Mouse (Mus musculus) hindbrain, postnatal 0 days (tissue): ENCODE measurements around the gene Gtpbp1. TPM values are rescaled to one million over a fixed set of nuclear protein-coding genes. Genes with fewer than 3 reads are reported as not detected.

Experiments used
- ATAC-seq: fragments of 200-750 bp; cut with Nextera tagmentation; 2 replicates; pipeline ENCODE4 v1.8.0; 2017; ENCODE audit warnings: mild to moderate bottlenecking, moderate TSS enrichment, moderate library complexity
- DNase-seq: peaks from one replicate; pipeline ENCODE4 v3.0.0-alpha.2; 2015; ENCODE audit warnings: low spot score
- H3K27ac ChIP-seq: fragments of 300-500 bp; sonication (generic); 2 replicates; pipeline ENCODE4 v1.5.1; 2014; ENCODE audit warnings: mild to moderate bottlenecking
- H3K27me3 ChIP-seq: fragments of 300-500 bp; sonication (generic); 2 replicates; pipeline ENCODE4 v1.6.1; 2014; ENCODE audit warnings: low read length, mixed read lengths; ENCODE audit not compliant: insufficient read depth
- H3K36me3 ChIP-seq: fragments of 300-500 bp; sonication (generic); 2 replicates; pipeline ENCODE4 v1.6.1; 2014; ENCODE audit warnings: low read length, mixed read lengths; ENCODE audit not compliant: insufficient read depth
- H3K4me1 ChIP-seq: fragments of 300-500 bp; sonication (generic); 2 replicates; pipeline ENCODE4 v1.6.1; 2014; ENCODE audit warnings: antibody characterized with exemption, low read length, mixed read lengths; ENCODE audit not compliant: insufficient read depth
- H3K4me2 ChIP-seq: fragments of 300-500 bp; sonication (generic); 2 replicates; pipeline ENCODE4 v1.6.1; 2014; ENCODE audit warnings: low read depth, mild to moderate bottlenecking, low read length, moderate library complexity, mixed read lengths
- H3K4me3 ChIP-seq: fragments of 300-500 bp; sonication (generic); 2 replicates; pipeline ENCODE4 v1.5.1; 2014; ENCODE audit warnings: low read length
- H3K9ac ChIP-seq: fragments of 300-500 bp; sonication (generic); replicated peaks from 2 replicates; pipeline ENCODE4 v1.6.1; 2014; ENCODE audit warnings: mild to moderate bottlenecking, low read length, moderate library complexity, mixed read lengths
- H3K9me3 ChIP-seq: fragments of 300-500 bp; sonication (generic); 2 replicates; pipeline ENCODE4 v1.6.1; 2016; ENCODE audit warnings: low read length, mixed read lengths
- CTCF ChIP-seq: IDR thresholded peaks from 2 replicates; pipeline ENCODE4 v1.5.1; 2016; ENCODE audit warnings: antibody characterized with exemption, control low read depth, low read depth
- WGBS: fragments of 180-500 bp; shearing (Covaris S2); extraction: QIAGEN DNeasy Blood & Tissue Kit; methylation state at CpG from one replicate; pipeline ENCODE4 v1.1.7; 2014; 5-methylcytosine and 5-hydroxymethylcytosine counted together
- polyA plus RNA-seq: library from polyadenylated mRNA; unstranded; fragments of >200 nt; fragmentation: Nextera tagmentation; extraction: Ambion mirVana; gene quantifications from 2 replicates; pipeline ENCODE4 v1.2.1, GENCODE M21; 2015
- total RNA-seq: library from RNA; depleted of rRNA; stranded (reverse); fragments of >200 nt; gene quantifications from 2 replicates; pipeline ENCODE4 v1.2.3, GENCODE M21; 2014

Gene Gtpbp1
- total and polyA plus RNA-seq, 2 experiments from 2014 or later, result 38.3 to 88.2 TPM

DNA sequence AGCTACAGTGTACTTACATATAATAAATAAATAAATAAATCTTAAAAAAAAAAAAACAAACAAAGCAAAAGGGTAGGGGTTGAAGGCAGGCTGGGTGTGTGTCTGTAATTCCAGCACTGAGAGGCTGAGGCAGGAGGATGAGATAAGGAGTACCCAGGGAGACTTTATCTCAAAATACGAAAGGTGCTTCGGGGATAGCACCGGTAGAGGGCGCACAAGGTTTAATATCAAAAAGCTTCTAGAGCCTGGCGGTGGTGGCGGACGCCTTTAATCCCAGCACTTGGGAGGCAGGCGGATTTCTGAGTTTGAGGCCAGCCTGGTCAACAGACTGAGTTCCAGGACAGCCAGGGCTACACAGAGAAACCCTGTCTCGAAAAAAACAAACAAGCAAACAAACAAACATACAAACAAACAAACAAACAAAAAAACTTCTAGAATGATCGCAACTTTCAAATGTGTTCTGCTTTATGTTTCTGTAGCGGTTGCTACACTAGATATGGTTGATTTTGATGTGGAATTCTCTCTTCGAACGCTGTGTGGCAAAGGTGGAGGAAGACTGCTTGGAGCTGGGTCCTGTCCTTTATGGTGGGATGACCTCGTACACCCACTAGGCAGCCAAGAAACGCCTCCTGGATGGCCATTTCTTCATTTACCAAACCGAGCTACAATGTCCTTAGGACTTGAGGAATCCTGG is 32.7 kb upstream of the Gtpbp1 start:
- Histone ChIP-seq H3K4me3 (peak overlapping the region; percentile 83), H3K4me2 (peak overlapping the region; percentile 64), H3K27ac (peak overlapping the region; percentile 96), H3K9me3 (no peaks in the 10 kb centered on the region), H3K4me1 (peaks cover 4% of the 10 kb centered on the region; the same call in 1 of the 2 replicates), H3K36me3 (no peaks in the 10 kb centered on the region), H3K27me3 (no peaks in the 10 kb centered on the region), H3K9ac (peak overlapping the region; percentile 77)
- ATAC-seq, result no peak; the same call in 1 of the 2 replicates
- peak; percentile 65 for TF ChIP-seq CTCF
- peak; percentile 92 for DNase-seq
- WGBS, result 5% methylated on average over 16 of the region's 16 CpGs

DNA sequence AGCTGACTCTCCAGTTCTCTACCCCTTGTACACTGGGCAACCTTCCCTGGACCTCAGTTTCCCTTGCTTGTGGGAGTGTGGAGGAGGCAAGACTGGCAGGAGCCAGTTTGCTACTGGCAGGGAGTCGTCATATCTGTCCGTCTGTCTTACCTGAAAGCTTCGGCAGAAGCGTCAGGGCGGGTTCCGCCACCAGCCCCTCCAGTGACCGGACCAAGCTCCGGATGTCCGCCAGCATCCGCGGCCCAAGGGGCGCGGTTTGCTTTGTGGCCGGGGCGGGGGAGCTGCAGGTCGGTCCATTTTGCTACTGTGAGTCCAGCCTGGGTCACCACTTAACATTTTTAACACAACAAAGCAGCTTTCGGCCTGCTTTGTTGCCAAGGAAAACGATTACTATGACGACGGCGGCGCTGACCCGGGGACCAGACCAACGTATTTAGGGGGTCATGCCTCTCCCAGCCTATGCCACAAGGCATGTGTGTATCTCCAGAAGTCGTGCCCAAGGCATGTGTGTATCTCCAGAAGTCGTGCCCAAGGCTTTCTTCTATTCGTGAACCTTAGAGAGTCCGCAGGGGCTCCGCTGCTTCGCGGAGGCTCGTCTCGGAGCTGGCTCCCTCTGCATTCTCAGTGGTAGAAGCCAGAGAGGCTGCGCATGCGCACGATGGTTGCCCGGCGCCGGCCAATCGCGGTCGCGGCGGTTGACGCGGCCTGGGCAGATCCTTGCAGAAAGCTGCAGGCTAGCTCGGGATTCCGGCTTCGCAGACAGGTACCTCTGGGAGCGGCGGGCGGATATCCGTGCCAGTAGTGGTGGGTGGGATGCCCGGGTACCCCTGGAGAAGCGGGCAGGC is 31.9 kb upstream of the Gtpbp1 start, which contains the start of the genes Fam227a and Cby1:
Gene Fam227a (minus strand): TSS at position 426 of the 845 bp plus-strand sequence.
Gene Cby1 (plus strand): TSS at position 669 of the 845 bp plus-strand sequence.
- H3K9ac ChIP-seq, result peak within 1 kb of the TSS; percentile 77
- peak within 1 kb of the TSS; percentile 64 for H3K4me2 ChIP-seq
- H3K9me3 ChIP-seq, result no peaks in the 10 kb centered on the region
- peak; percentile 91 for ATAC-seq
- under 1% methylated on average over 55 of the region's 55 CpGs for WGBS
- TF ChIP-seq CTCF, result no peak
- H3K36me3 ChIP-seq, result no peaks in the 10 kb centered on the region
- peak within 1 kb of the TSS; percentile 96 for H3K27ac ChIP-seq
- H3K4me3 ChIP-seq, result peak within 1 kb of the TSS; percentile 83
- peak; percentile 96 for DNase-seq
- H3K4me1 ChIP-seq, result peaks cover 4% of the 10 kb centered on the region; the same call in 1 of the 2 replicates
- H3K27me3 ChIP-seq, result no peaks in the 10 kb centered on the region

DNA sequence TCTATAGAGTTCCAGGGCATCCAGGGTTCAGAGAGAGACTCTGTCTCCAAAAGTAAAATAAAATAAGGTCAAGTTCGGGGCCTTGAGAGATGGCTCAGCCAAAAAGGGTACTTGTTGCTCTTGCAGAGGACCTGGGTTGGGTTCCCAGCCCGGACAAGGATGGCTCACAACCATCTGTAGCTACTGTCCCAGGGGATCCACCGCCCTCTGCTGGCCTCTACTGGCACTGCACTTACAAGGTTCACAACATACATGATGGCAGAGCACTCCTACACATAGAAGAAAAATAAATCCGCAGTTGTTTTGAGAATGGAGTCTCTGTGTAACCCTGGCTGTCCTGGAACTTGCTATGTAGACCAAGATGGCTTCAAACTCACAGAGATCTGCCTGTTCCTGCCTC is 28.8 kb upstream of the Gtpbp1 start:
- ATAC-seq, result no peak
- Histone ChIP-seq H3K27me3 (no peaks in the 10 kb centered on the region), H3K4me1 (peaks cover 4% of the 10 kb centered on the region; the same call in 1 of the 2 replicates), H3K4me3 (no peak overlapping the region), H3K9me3 (no peaks in the 10 kb centered on the region), H3K27ac (no peak overlapping the region), H3K4me2 (no peak overlapping the region), H3K9ac (no peak overlapping the region), H3K36me3 (peaks cover 11% of the 10 kb centered on the region)
- no peak for DNase-seq
- WGBS, result 74% methylated on average over 4 of the region's 4 CpGs
- TF ChIP-seq CTCF, result peak; percentile 59

DNA sequence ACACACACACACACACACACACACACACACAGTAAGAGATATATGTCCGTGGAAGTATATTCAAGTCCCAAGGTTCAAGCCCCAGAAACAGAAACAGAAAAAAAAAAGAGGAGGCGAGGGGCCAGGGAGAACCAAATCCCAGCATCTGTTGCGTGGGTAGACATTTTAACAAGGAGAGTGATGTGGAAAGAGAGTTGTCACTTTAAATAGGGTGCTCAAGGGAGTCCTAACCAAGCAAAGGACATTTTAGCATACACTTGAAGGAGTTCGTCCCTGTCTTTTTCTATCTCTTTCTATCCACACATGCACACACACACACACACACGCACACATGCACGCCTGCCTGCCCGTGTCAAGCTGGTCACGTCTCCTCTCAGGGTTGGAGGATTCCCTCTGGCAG is 26.0 kb upstream of the Gtpbp1 start:
- H3K9ac ChIP-seq, result no peak overlapping the region
- no peak overlapping the region for H3K4me2 ChIP-seq
- peaks cover 14% of the 10 kb centered on the region for H3K36me3 ChIP-seq
- TF ChIP-seq CTCF, result no peak
- no peak overlapping the region for H3K4me3 ChIP-seq
- WGBS, result 89% methylated on average over 8 of the region's 8 CpGs
- H3K9me3 ChIP-seq, result no peaks in the 10 kb centered on the region
- H3K27ac ChIP-seq, result no peak overlapping the region
- DNase-seq (no peak), ATAC-seq (no peak)
- H3K27me3 ChIP-seq, result no peaks in the 10 kb centered on the region
- H3K4me1 ChIP-seq, result peaks cover 3% of the 10 kb centered on the region; the same call in 1 of the 2 replicates

DNA sequence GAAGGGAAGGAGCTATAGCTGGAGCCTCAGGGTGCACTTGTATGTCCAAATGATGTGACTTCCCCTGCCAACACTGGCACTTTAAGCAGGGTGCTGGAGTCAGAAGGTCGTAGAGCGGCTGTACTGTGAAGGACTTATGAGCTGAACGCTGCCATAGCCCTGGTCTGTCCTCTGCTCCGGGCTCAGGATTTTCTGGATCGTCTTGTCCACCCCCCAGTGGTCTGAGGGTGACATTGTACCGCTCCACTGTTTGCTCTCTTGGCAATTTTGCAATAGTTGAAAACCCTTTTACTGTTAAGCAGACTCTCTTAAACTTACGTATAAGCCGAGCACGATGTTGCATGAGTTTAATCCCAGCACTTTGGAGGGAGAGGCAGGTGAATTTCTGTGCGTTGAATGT is 21.4 kb upstream of the Gtpbp1 start:
- Histone ChIP-seq H3K27ac (no peak overlapping the region), H3K9ac (no peak overlapping the region), H3K9me3 (no peaks in the 10 kb centered on the region), H3K27me3 (no peaks in the 10 kb centered on the region), H3K4me3 (no peak overlapping the region), H3K36me3 (peaks cover 29% of the 10 kb centered on the region), H3K4me2 (no peak overlapping the region), H3K4me1 (0 out of 2 replicates have a peak, but pooled peaks cover 3% of the 10 kb centered on the region)
- 68% methylated on average over 10 of the region's 10 CpGs for WGBS
- TF ChIP-seq CTCF, result peak; percentile 44
- no peak for ATAC-seq
- peak; percentile 32 for DNase-seq

DNA sequence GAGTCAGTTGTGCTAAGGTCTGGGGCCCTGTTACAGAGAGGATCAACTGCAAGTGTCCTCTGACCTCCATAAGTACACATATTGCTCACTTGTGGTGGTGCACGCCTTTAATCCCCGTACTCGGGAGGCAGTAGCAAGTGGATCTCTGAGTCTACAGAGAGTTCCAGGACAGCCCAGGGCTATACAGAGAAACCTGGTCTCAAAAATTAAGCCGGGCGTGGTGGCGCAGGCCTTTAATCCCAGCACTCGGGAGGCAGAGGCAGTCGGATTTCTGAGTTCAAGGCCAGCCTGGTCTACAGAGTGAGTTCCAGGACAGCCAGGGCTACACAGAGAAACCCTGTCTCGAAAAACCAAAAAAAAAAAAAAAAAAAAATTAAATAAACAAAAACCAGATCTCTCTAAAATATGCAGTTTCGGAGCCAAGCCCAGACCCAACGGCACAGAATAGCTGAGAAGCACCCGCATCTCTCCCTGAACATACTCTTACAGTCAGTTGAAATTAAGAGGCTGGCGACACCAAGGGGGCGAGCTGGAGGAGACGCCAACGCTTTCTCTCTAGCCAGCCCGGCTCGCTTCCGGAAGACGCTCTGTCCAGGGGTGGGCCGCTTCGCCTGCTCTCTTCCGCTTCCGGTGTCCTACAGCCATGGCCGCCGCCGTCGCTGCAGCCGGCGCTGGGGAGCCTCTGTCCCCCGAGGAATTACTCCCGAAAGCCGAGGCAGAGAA is 20.2 kb upstream of the Gtpbp1 start, which contains the start of gene Tomm22:
Gene Tomm22 (plus strand): TSS at position 613 of the 723 bp plus-strand sequence.
- ATAC-seq (peak; percentile 97), DNase-seq (peak; percentile 97)
- Histone ChIP-seq H3K27ac (peak within 1 kb of the TSS; percentile 70), H3K4me3 (peak within 1 kb of the TSS; percentile 85), H3K9ac (peak within 1 kb of the TSS; percentile 75), H3K4me1 (0 out of 2 replicates have a peak, but pooled peaks cover 3% of the 10 kb centered on the region), H3K9me3 (no peaks in the 10 kb centered on the region), H3K36me3 (peaks cover 41% of the 10 kb centered on the region), H3K27me3 (no peaks in the 10 kb centered on the region), H3K4me2 (peak within 1 kb of the TSS; percentile 81)
- TF ChIP-seq CTCF, result peak; percentile 76
- WGBS, result 20% methylated on average over 32 of the region's 33 CpGs
